Mouse (Mus musculus) bone marrow, adult 2 months (tissue): ENCODE results near the gene Fancc.

Experiments
- CTCF ChIP-seq: fragments of 200-500 bp; IDR thresholded peaks from 2 replicates; pipeline ENCODE4 v1.5.1; 2011; ENCODE audit warnings: low read length, control low read depth; ENCODE audit not compliant: control insufficient read depth, insufficient read depth
- POLR2A ChIP-seq: fragments of 200-500 bp; IDR thresholded peaks from 2 replicates; pipeline ENCODE4 v1.6.1; 2011; ENCODE audit warnings: low read depth, mild to moderate bottlenecking, control low read depth, low read length, borderline replicate concordance; ENCODE audit not compliant: control insufficient read depth

DNA sequence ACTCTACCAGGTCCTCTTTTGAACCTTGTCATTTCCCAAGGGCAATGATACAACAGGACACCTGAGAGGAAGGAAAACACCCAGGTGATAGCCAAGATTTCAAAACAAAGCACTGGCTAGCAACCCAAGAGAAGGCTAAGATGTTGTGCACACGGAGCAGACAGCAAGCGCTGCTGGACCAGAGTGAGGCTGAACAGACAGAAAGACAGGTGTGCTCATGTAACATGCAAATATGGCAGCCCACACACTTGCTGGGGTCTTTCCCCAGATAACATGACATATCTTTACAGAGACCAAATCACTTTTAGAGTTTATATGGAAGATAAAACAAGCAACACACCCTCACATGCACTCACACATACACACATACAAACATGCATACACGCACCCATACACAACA lies 152.6 kb downstream of the Fancc start:
- TF ChIP-seq POLR2A (no peak), CTCF (no peak)
